Mouse (Mus musculus) heart, embryonic 11.5 days (tissue): ENCODE data around the gene Dlgap1. TPM values are rescaled to one million over a fixed set of nuclear protein-coding genes. Genes with fewer than 3 reads are reported as not detected.

Experiments
- ATAC-seq: fragments of 200-750 bp; cut with Nextera tagmentation; replicated peaks from 2 replicates; pipeline ENCODE4 v1.8.0; 2017; ENCODE audit warnings: moderate library complexity; ENCODE audit not compliant: insufficient number of reproducible peaks, low FRiP score, low TSS enrichment
- H3K27ac ChIP-seq: fragments of 300-500 bp; sonication (generic); 2 replicates; pipeline ENCODE4 v1.5.1; 2014; ENCODE audit warnings: mild to moderate bottlenecking, low read depth, low read length
- H3K27me3 ChIP-seq: fragments of 300-500 bp; sonication (generic); 2 replicates; pipeline ENCODE4 v1.6.1; 2014; ENCODE audit warnings: mild to moderate bottlenecking, low read length, mixed read lengths; ENCODE audit not compliant: control insufficient read depth, insufficient read depth
- H3K36me3 ChIP-seq: fragments of 300-500 bp; sonication (generic); 2 replicates; pipeline ENCODE4 v1.6.1; 2014; ENCODE audit warnings: mild to moderate bottlenecking, low read length, moderate library complexity, mixed read lengths; ENCODE audit not compliant: control insufficient read depth, insufficient read depth
- H3K4me1 ChIP-seq: fragments of 300-500 bp; sonication (generic); 2 replicates; pipeline ENCODE4 v1.6.1; 2014; ENCODE audit warnings: low read length; ENCODE audit not compliant: control insufficient read depth, insufficient read depth
- H3K4me2 ChIP-seq: fragments of 300-500 bp; sonication (generic); 2 replicates; pipeline ENCODE4 v1.6.1; 2014; ENCODE audit warnings: mild to moderate bottlenecking, moderate library complexity
- H3K4me3 ChIP-seq: fragments of 300-500 bp; sonication (generic); 2 replicates; pipeline ENCODE4 v1.5.1; 2014; ENCODE audit warnings: low read depth, low read length
- H3K9ac ChIP-seq: fragments of 300-500 bp; sonication (generic); 2 replicates; pipeline ENCODE4 v1.6.1; 2014; ENCODE audit warnings: mild to moderate bottlenecking, low read depth, low read length, moderate library complexity
- H3K9me3 ChIP-seq: fragments of 300-500 bp; sonication (generic); replicated peaks from 2 replicates; pipeline ENCODE4 v1.6.1; 2016; ENCODE audit warnings: low read length; ENCODE audit not compliant: control insufficient read depth
- WGBS: fragments of 180-500 bp; shearing (Covaris S2); extraction: QIAGEN DNeasy Blood & Tissue Kit; methylation state at CpG from one replicate; pipeline ENCODE4 v1.1.7; 2014; ENCODE audit not compliant: insufficient replicate concordance; 5-methylcytosine and 5-hydroxymethylcytosine counted together
- polyA plus RNA-seq: library from polyadenylated mRNA; unstranded; fragments of >200 nt; fragmentation: Nextera tagmentation; extraction: Ambion mirVana; gene quantifications from 2 replicates; pipeline ENCODE4 v1.2.1, GENCODE M21; 2014

Dlgap1 gene
- polyA plus RNA-seq, 1 experiment from 2014 or later = 1.3 TPM

DNA sequence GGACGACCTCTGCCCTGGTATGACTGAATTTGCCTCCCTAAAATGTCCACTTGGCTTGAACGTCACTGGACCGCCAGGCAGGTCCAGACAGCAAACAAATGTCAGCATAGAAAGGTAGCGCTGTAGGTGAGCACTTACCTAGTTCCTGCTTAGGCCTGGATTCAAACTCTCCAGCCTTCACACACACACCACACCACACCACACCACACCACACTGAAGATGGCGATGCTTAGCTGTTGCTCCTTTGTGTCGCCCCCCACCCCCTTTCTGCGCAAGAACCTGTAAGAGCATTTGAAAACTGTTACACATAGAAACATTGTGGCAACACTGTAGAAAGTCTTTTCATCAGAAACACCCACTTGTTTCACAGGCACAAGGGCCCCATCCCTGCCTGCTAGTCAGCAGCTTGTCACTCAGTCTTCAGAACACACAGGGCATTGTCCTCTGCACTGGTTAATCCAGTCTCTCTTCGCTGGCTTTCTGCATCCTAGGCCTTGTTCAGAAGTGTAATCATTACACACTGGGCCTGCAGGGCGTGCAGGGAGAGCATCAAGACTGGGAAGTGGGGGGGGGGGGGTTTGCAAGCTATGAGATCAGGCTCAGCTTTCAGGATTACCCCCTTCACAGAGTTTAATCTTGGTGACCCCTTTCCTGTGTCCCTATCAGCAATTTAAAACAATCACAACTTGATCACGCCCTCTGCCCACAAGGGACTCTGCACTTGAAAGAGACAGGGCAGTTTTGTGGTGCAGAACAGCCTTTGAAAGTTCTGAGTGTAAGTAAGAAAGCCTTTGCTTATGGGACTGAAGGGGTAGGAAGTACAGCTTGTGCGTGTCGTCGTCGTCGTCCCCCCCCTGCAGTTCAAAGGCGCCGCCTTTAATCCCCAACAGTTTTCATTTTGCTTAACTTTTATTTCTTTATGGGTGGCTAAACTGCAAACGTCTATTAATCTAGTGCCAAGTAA is 812.1 kb downstream of the Dlgap1 start:
- Histone ChIP-seq H3K36me3 (no peaks in the 10 kb centered on the region), H3K9ac (no peak overlapping the region), H3K27me3 (no peaks in the 10 kb centered on the region), H3K9me3 (no peaks in the 10 kb centered on the region), H3K4me3 (no peak overlapping the region), H3K4me1 (peaks cover 8% of the 10 kb centered on the region), H3K27ac (peak overlapping the region; percentile 35; the same call in 1 of the 2 replicates), H3K4me2 (no peak overlapping the region)
- no peak for ATAC-seq
- 36% methylated on average over 17 of the region's 18 CpGs for WGBS

- H3K27ac ChIP-seq = no peak overlapping the region
- H3K4me1 ChIP-seq = peaks cover 8% of the 10 kb centered on the region
- no peaks in the 10 kb centered on the region for H3K36me3 ChIP-seq
- no peak for ATAC-seq
- H3K4me3 ChIP-seq = no peak overlapping the region
- no peaks in the 10 kb centered on the region for H3K9me3 ChIP-seq
- no peak overlapping the region for H3K9ac ChIP-seq
- 97% methylated on average over 3 of the region's 3 CpGs for WGBS
- H3K4me2 ChIP-seq = no peak overlapping the region
- H3K27me3 ChIP-seq = no peaks in the 10 kb centered on the region
Measured at GRCm38 (mm10) chr17:70783273-70783672, 814.4 kb downstream of the Dlgap1 start.

- Histone ChIP-seq H3K4me1 (no peaks in the 10 kb centered on the region), H3K4me2 (no peak overlapping the region), H3K9ac (no peak overlapping the region), H3K36me3 (no peaks in the 10 kb centered on the region), H3K4me3 (no peak overlapping the region), H3K27ac (no peak overlapping the region), H3K27me3 (no peaks in the 10 kb centered on the region), H3K9me3 (no peaks in the 10 kb centered on the region)
- WGBS = 79% methylated on average over 2 of the region's 2 CpGs
- no peak for ATAC-seq
Measured at GRCm38 (mm10) chr17:70787366-70787765, 818.5 kb downstream of the Dlgap1 start.

- WGBS = 87% methylated on average over 4 of the region's 4 CpGs
- no peak overlapping the region for H3K9ac ChIP-seq
Measured at GRCm38 (mm10) chr17:70790801-70791200, 821.9 kb downstream of the Dlgap1 start.

DNA sequence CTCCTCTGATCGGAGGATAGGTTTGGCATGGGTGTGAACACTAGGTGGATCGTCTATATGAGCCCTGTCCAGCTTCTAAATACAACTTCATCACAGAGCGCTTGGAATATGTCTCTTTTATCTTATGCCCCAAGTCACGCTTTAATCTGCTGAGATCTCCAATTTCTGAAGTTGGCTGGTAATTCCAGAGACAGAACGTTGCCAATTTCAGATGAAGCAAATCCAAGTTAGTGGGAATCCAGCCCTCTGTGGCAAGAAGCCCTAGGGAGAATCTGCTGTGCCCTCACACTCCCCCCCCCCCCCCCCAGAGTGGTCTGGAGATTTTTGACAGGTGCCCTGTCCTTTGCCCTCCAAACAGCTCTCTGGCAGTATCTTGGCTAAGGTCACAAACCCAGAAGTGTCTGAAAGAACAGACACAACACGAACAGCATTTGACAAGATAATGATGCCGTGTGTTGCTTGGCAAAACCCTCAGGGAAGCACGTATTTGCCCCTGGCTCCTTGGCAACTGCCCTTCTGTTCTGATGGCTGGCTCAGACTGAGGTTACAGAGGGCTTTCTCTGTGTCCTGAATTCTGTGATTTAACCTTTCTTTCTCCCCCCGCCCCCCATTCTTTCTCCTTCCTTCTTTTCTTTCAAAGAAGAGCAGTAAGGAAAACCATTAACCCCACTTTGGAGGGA is 822.9 kb downstream of the Dlgap1 start:
- H3K4me3 ChIP-seq = no peak overlapping the region
- no peaks in the 10 kb centered on the region for H3K27me3 ChIP-seq
- H3K4me1 ChIP-seq = peaks cover 18% of the 10 kb centered on the region
- no peak overlapping the region for H3K9ac ChIP-seq
- ATAC-seq = no peak
- H3K4me2 ChIP-seq = no peak overlapping the region
- no peak overlapping the region for H3K27ac ChIP-seq
- no peaks in the 10 kb centered on the region for H3K9me3 ChIP-seq
- H3K36me3 ChIP-seq = no peaks in the 10 kb centered on the region
- WGBS = 66% methylated on average over 9 of the region's 9 CpGs

More at GRCm38 (mm10) chr17:70790801-70791200, 821.9 kb downstream of the Dlgap1 start:
- H3K4me1 ChIP-seq = peaks cover 18% of the 10 kb centered on the region
- no peak overlapping the region for H3K4me2 ChIP-seq
- ATAC-seq = no peak
- H3K9me3 ChIP-seq = no peaks in the 10 kb centered on the region
- no peaks in the 10 kb centered on the region for H3K27me3 ChIP-seq
- no peak overlapping the region for H3K4me3 ChIP-seq
- H3K27ac ChIP-seq = no peak overlapping the region
- H3K36me3 ChIP-seq = no peaks in the 10 kb centered on the region

- peak overlapping the region; percentile 47 for H3K4me2 ChIP-seq
- peak overlapping the region; percentile 74 for H3K27ac ChIP-seq
- H3K27me3 ChIP-seq = no peaks in the 10 kb centered on the region
- H3K9ac ChIP-seq = peak overlapping the region; percentile 24; the same call in 1 of the 2 replicates
- no peaks in the 10 kb centered on the region for H3K36me3 ChIP-seq
- 2% methylated on average over 7 of the region's 7 CpGs for WGBS
- H3K9me3 ChIP-seq = no peaks in the 10 kb centered on the region
- ATAC-seq = peak; percentile 66
- H3K4me1 ChIP-seq = peaks cover 18% of the 10 kb centered on the region
- H3K4me3 ChIP-seq = no peak overlapping the region
Measured at GRCm38 (mm10) chr17:70794291-70794690, 825.4 kb downstream of the Dlgap1 start.

DNA sequence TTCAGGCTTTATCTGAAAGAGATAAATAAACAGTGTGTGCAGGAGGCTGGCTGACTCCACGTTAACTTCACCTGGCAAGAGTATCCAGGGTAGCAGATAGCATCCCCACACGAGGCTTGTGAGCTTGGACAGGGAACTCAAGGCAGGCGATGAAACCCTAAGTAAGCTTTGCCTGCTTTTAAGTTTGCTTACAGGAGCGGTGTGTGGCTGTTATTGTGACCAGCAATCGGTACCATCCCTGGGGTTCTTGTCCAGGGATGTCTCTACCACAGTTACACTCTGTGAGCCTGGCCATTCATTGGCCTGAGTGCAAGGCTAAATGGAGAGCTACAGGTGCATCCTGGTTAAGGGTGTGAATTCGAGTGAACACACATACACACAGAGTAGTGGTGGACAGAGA is 825.8 kb downstream of the Dlgap1 start:
- Histone ChIP-seq H3K4me1 (peaks cover 18% of the 10 kb centered on the region), H3K36me3 (no peaks in the 10 kb centered on the region), H3K4me2 (peak overlapping the region; percentile 47), H3K27me3 (no peaks in the 10 kb centered on the region), H3K4me3 (no peak overlapping the region), H3K27ac (peak overlapping the region; percentile 74), H3K9me3 (no peaks in the 10 kb centered on the region), H3K9ac (peak overlapping the region; percentile 24; the same call in 1 of the 2 replicates)
- ATAC-seq = no peak
- 25% methylated on average over 6 of the region's 6 CpGs for WGBS

DNA sequence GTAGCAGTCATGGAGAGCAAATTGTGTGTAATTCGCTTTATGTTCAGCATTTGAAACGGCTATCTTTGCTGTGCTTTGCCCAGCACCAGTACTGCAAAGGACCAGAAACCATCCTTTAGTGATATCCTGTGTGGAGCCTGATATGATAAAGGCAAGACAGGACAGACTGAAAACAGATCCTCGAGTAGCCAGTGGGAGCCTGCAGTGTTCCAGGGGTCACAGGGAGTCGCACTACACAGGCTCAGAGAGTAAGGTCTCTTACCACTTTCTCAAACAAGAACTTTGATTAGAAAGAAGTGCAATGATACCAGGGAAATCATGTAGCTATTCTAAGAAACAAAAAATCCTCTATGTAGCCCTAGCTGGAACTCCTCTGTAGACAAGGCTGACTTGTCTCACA is 826.3 kb downstream of the Dlgap1 start:
- WGBS = 28% methylated on average over 4 of the region's 4 CpGs
- H3K36me3 ChIP-seq = no peaks in the 10 kb centered on the region
- no peak overlapping the region for H3K4me3 ChIP-seq
- H3K9ac ChIP-seq = no peak overlapping the region
- H3K4me2 ChIP-seq = peak overlapping the region; percentile 47; the same call in 1 of the 2 replicates
- H3K27me3 ChIP-seq = no peaks in the 10 kb centered on the region
- peak overlapping the region; percentile 74; the same call in 1 of the 2 replicates for H3K27ac ChIP-seq
- H3K9me3 ChIP-seq = no peaks in the 10 kb centered on the region
- H3K4me1 ChIP-seq = peaks cover 18% of the 10 kb centered on the region
- no peak for ATAC-seq
